Mouse (Mus musculus) lung, postnatal 36 days (tissue): ENCODE measurements at regions not wholly inside any gene's neighbourhood (a gene's known extent, or its start where the extent isn't known, plus 50 kb on each side); places are given as distances from the start of the nearest gene placed in this dataset.

Experiments
- DNase-seq: peaks from one replicate; pipeline ENCODE4 v3.0.0; 2022; ENCODE audit warnings: mixed read lengths

DNA sequence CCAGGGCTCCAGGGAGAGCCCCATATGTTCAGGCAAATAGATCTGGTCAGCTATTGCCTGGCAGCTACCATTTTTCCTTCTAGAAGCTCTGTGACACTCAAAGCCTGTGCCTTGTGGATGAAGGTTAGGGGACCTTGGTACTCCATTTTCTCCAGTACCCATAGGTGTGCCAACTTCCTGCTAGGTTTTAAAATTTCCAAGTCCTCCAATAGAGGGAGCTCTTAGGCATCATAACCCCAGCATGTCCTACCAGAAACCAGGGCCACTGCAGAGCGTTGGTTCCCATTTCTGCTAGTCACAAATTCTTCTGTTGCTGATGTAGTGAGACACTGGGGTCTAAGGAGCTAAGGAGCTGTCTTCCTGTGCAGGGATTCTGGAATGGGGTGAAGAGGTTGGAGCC lies 165.3 kb upstream of the Glra1 start:
- no peak for DNase-seq

DNA sequence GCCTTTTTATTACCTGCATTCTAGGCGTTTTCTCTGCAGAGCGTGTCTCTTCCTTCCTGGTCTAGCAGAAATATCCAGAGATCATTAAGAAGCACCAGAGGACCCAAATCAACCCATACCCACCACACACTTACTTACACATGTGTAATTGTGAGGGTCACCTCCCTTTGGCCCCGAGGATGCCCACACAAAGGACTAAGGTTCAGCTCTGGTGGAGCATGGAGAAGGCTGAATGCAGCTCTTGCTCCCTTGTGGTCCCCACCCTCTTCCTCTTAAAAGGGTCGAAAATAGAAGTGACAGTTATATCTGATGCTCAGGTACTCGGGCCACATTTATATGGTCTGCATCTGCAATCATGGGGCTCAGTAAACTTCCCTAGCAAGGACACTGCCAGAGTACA lies 164.5 kb upstream of the Glra1 start:
- no peak for DNase-seq

DNA sequence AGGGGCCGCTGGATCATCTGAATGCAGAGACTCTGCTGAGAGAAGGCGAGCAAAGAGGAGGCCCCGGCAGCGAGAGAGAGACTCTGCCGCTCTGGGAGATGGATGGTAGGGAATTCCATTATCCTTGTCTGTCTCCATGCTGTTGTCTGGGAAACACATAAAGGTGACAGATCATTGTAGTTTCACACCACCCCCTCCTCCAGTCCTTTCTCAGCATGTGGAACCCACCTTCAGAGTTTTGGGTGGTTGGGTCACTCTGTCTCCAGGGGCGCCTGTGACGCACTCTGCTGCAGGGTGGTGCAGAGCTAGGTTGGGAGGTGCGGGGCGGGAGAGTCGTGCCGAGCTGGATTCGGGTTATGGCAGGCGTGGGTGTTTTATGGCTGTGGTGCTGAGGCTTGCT lies 164.1 kb upstream of the Glra1 start:
- DNase-seq = no peak

DNA sequence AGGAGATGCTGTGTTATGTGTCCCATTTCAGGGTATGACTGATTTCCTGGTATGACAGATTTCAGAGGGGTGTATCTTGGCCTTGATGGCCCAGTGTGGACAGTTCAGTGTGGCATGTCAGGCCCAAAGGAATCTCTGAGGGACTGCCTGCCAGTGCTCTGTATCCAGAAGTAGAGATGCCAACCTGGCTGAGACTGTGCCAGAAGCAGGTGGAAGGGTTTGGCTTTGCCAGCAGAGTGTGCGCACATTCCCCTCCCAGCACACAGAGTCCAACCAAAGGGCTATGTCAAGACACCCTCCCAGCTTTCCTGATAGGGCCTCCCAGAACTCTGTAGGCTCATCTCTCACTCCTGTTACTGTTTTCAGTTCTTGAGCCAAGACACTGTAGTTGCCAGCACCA lies 156.8 kb upstream of the Glra1 start:
- no peak for DNase-seq
